Mouse (Mus musculus): ENCODE data around the gene Fyn. TPM values are rescaled to one million over a fixed set of nuclear protein-coding genes. Genes with fewer than 3 reads are reported as not detected.

The Fyn gene
- polyA plus RNA-seq, 1 experiment from 2014 or later, result 44.3 TPM

DNA sequence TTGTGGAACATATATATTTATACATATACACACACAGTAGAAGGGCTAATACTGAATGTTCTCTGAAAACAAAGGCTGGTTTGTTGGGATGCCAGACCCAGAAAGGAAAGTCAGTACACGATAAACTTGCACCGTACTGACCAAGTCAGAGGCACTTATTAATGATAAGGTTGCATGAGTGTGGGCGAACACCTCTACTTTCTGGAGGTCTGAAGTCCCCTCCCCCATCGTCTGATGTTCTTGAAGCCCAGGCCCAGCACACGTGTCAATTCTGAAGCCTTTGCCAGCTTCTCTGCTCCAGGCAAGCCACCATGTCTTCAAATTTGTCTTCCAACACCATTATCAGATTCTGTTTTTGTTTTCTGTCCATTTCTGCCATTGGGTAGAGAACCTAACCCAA is 3.3 kb downstream of the Fyn start:
- Histone ChIP-seq H3K9ac (ENCODE audit: low read length) (no peak overlapping the region), H3K9me3 (ENCODE audit: control insufficient read depth, low read length) (no peaks in the 10 kb centered on the region), H3K27me3 (ENCODE audit: control insufficient read depth, insufficient read depth, low read length) (no peaks in the 10 kb centered on the region), H3K36me3 (ENCODE audit: control insufficient read depth, insufficient read depth, low read length) (no peaks in the 10 kb centered on the region), H3K4me1 (ENCODE audit: control insufficient read depth, insufficient read depth, low read length) (peaks cover 19% of the 10 kb centered on the region), H3K4me3 (ENCODE audit: low read depth, low read length) (no peak overlapping the region), H3K4me2 (peak overlapping the region; percentile 70), H3K27ac (ENCODE audit: low read depth, low read length) (no peak overlapping the region)
- DNase-seq (ENCODE audit: low spot score, missing footprints) (no peak), ATAC-seq (ENCODE audit: low FRiP score) (no peak)
- 91% methylated on average over 5 of the region's 5 CpGs for WGBS

DNA sequence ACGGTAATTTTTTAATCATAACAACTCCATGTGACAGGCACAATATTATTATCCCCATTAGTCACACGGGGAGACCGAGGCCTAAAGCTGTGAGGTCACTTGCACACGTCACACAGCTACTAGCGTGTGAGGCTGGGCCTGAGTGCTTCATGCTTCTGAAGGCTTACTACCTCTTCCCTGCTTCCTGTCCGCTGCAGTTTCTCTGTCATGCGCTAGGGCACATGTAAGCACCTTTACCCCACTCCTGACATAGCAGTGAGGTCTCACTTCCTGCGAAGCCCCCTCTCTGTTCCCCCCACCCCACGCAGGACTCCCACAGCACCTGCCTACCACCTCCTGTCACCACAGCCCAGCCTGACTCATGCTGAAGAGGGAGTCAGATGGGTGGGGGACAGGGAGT is 8.0 kb downstream of the Fyn start:
- no peak for DNase-seq (ENCODE audit: low spot score, missing footprints)
- Histone ChIP-seq H3K4me1 (ENCODE audit: control insufficient read depth, insufficient read depth, low read length) (peaks cover 18% of the 10 kb centered on the region), H3K27ac (ENCODE audit: low read depth, low read length) (no peak overlapping the region), H3K27me3 (ENCODE audit: control insufficient read depth, insufficient read depth, low read length) (no peaks in the 10 kb centered on the region), H3K36me3 (ENCODE audit: control insufficient read depth, insufficient read depth, low read length) (no peaks in the 10 kb centered on the region), H3K4me2 (no peak overlapping the region), H3K4me3 (ENCODE audit: low read depth, low read length) (no peak overlapping the region), H3K9me3 (ENCODE audit: control insufficient read depth, low read length) (no peaks in the 10 kb centered on the region), H3K9ac (ENCODE audit: low read length) (no peak overlapping the region)
- no peak for ATAC-seq (ENCODE audit: low FRiP score)
- WGBS, result 87% methylated on average over 9 of the region's 9 CpGs

DNA sequence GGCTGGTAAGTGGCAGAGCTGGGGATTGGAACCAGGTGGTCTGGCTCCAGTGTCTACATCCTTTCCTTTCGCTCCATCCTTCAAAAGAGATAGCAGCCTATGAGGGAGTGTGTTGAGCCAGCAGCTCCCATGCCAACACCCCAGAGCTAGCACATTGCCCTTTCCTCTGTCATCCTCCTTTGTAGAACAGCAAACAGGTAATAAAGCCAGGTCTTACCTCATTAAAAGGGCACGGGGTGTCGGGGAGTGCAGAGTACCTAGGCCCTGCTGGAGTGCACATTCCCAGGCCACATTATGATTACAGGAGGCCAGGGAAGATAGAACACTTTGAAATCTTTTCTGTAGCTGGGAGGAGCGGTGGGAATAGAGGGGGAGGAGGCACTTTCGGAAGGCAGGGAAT is 8.6 kb downstream of the Fyn start:
- H3K4me3 ChIP-seq (ENCODE audit: low read depth, low read length), result no peak overlapping the region
- H3K4me2 ChIP-seq, result no peak overlapping the region
- H3K36me3 ChIP-seq (ENCODE audit: control insufficient read depth, insufficient read depth, low read length), result no peaks in the 10 kb centered on the region
- no peak for DNase-seq (ENCODE audit: low spot score, missing footprints)
- 86% methylated on average over 5 of the region's 5 CpGs for WGBS
- no peaks in the 10 kb centered on the region for H3K27me3 ChIP-seq (ENCODE audit: control insufficient read depth, insufficient read depth, low read length)
- no peak overlapping the region for H3K27ac ChIP-seq (ENCODE audit: low read depth, low read length)
- no peak overlapping the region for H3K9ac ChIP-seq (ENCODE audit: low read length)
- peaks cover 14% of the 10 kb centered on the region for H3K4me1 ChIP-seq (ENCODE audit: control insufficient read depth, insufficient read depth, low read length)
- no peaks in the 10 kb centered on the region for H3K9me3 ChIP-seq (ENCODE audit: control insufficient read depth, low read length)
- ATAC-seq (ENCODE audit: low FRiP score), result no peak

DNA sequence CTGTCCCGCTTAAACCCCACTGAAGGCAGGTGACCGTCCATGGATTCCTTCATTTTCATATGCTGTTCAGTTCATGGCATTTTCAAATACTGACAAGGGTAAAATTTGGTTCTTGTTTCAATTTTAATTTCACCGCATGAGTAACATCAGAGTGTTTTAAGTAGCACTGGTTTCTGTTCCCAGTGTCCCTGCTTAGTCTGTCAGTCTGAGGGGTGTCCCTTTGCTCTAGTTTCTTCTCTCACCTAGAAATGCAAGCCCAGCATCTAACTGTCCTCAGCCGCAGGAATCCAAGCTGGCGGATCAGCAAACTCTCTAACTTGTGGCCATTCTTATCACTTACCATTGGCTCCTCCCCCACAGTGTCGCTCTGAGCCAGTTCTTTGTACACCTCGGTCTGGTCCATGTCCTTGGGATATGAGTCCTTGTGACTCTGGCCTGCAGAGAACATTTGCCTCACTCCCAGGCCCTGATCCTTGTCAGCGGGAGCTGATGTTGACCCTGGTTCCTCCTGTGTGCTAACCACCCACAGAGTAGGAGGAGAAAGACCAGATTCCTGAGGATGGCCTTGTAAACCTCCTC is 9.5 kb downstream of the Fyn start:
- Histone ChIP-seq H3K4me2 (no peak overlapping the region), H3K9ac (ENCODE audit: low read length) (no peak overlapping the region), H3K36me3 (ENCODE audit: control insufficient read depth, insufficient read depth, low read length) (no peaks in the 10 kb centered on the region), H3K27me3 (ENCODE audit: control insufficient read depth, insufficient read depth, low read length) (no peaks in the 10 kb centered on the region), H3K27ac (ENCODE audit: low read depth, low read length) (no peak overlapping the region), H3K4me3 (ENCODE audit: low read depth, low read length) (no peak overlapping the region), H3K9me3 (ENCODE audit: control insufficient read depth, low read length) (no peaks in the 10 kb centered on the region), H3K4me1 (ENCODE audit: control insufficient read depth, insufficient read depth, low read length) (peaks cover 14% of the 10 kb centered on the region)
- DNase-seq (ENCODE audit: low spot score, missing footprints), result no peak
- WGBS, result 87% methylated on average over 8 of the region's 8 CpGs
- ATAC-seq (ENCODE audit: low FRiP score), result no peak

DNA sequence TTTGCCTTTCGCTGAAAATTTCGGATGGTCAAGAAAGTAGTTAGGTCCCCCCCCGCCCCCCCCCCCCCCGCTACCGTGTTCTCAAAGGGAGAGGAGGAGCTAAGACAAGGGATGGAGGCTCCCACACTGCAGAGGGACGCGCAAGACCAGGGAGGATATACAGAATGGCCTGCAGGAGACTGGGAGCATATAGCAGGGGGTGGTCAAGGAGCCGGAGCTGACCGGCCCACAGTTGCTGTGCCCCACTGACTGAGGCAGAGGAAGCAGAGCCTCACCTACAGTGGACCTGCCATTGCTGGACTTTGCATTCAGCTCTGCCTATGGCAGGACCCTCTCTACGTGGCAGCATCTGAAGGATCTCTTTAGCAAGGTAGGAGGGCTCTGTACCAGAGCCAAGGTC is 10.6 kb downstream of the Fyn start:
- Histone ChIP-seq H3K4me3 (ENCODE audit: low read depth, low read length) (no peak overlapping the region), H3K9ac (ENCODE audit: low read length) (no peak overlapping the region; the same call in 1 of the 2 replicates), H3K27ac (ENCODE audit: low read depth, low read length) (no peak overlapping the region), H3K4me2 (no peak overlapping the region), H3K9me3 (ENCODE audit: control insufficient read depth, low read length) (no peaks in the 10 kb centered on the region), H3K36me3 (ENCODE audit: control insufficient read depth, insufficient read depth, low read length) (no peaks in the 10 kb centered on the region), H3K27me3 (ENCODE audit: control insufficient read depth, insufficient read depth, low read length) (no peaks in the 10 kb centered on the region), H3K4me1 (ENCODE audit: control insufficient read depth, insufficient read depth, low read length) (peaks cover 10% of the 10 kb centered on the region)
- ATAC-seq (ENCODE audit: low FRiP score) (peak; percentile 50), DNase-seq (ENCODE audit: low spot score, missing footprints) (no peak)
- WGBS, result 65% methylated on average over 10 of the region's 10 CpGs

DNA sequence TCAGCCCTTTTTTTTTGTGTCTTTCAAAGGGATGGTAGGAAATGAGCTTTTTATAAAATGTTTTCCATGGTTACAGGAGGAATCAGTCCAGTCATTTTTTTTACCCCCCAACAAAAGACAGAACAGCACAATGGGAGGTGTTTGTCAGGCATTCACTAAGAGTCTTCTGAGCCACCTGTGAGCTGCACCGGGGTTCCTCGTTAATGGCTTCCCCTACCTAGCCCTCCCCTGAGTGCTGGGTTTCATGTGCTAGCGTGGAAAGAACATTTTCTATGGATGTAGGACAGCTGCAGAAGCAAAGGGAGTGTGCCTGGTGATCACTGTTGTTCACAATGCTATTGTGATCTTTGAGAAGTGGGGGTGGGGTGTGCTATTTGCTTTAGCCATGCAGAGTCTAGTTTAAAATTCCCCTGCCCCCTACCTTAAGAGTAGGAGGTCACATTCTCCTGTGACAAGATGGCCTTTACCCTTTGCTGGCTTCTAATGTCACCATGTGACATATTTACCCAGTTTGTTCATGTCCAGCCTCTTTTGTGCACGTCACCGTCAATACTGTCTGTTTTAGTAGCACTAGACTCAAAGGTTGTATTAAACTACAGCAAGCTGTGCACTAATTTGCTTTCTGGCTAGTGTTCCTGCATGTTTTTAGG is 11.2 kb downstream of the Fyn start:
- Histone ChIP-seq H3K9me3 (ENCODE audit: control insufficient read depth, low read length) (no peaks in the 10 kb centered on the region), H3K27me3 (ENCODE audit: control insufficient read depth, insufficient read depth, low read length) (no peaks in the 10 kb centered on the region), H3K4me3 (ENCODE audit: low read depth, low read length) (no peak overlapping the region), H3K36me3 (ENCODE audit: control insufficient read depth, insufficient read depth, low read length) (no peaks in the 10 kb centered on the region), H3K9ac (ENCODE audit: low read length) (peak overlapping the region; percentile 5; the same call in 1 of the 2 replicates), H3K27ac (ENCODE audit: low read depth, low read length) (no peak overlapping the region), H3K4me1 (ENCODE audit: control insufficient read depth, insufficient read depth, low read length) (peaks cover 10% of the 10 kb centered on the region), H3K4me2 (no peak overlapping the region)
- no peak for DNase-seq (ENCODE audit: low spot score, missing footprints)
- 50% methylated on average over 5 of the region's 5 CpGs for WGBS
- ATAC-seq (ENCODE audit: low FRiP score), result no peak

DNA sequence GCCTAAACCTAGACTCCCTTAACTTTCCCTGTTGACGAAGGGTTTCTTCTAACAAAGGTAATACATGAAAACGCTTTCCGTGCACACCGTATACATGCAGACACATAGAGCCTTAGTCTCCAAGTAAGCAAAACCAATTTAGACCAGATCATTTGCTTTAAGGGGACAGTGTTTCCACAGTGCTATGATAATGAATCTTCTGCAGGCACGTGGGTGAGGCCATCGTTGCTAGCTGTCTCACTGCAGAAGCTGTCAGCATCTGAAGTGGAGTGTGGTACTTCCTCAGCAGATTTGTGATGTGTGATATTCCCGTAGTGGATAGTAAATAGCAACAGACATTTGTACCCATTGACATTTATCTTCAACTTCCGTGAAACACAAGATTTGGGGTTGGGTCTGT is 16.6 kb downstream of the Fyn start:
- no peaks in the 10 kb centered on the region for H3K27me3 ChIP-seq (ENCODE audit: control insufficient read depth, insufficient read depth, low read length)
- H3K4me1 ChIP-seq (ENCODE audit: control insufficient read depth, insufficient read depth, low read length), result peaks cover 6% of the 10 kb centered on the region; the same call in 1 of the 2 replicates
- no peak overlapping the region for H3K27ac ChIP-seq (ENCODE audit: low read depth, low read length)
- no peaks in the 10 kb centered on the region for H3K9me3 ChIP-seq (ENCODE audit: control insufficient read depth, low read length)
- no peak overlapping the region for H3K4me3 ChIP-seq (ENCODE audit: low read depth, low read length)
- 88% methylated on average over 8 of the region's 8 CpGs for WGBS
- DNase-seq (ENCODE audit: low spot score, missing footprints), result no peak
- no peak overlapping the region for H3K4me2 ChIP-seq
- no peak overlapping the region for H3K9ac ChIP-seq (ENCODE audit: low read length)
- ATAC-seq (ENCODE audit: low FRiP score), result no peak
- H3K36me3 ChIP-seq (ENCODE audit: control insufficient read depth, insufficient read depth, low read length), result no peaks in the 10 kb centered on the region

DNA sequence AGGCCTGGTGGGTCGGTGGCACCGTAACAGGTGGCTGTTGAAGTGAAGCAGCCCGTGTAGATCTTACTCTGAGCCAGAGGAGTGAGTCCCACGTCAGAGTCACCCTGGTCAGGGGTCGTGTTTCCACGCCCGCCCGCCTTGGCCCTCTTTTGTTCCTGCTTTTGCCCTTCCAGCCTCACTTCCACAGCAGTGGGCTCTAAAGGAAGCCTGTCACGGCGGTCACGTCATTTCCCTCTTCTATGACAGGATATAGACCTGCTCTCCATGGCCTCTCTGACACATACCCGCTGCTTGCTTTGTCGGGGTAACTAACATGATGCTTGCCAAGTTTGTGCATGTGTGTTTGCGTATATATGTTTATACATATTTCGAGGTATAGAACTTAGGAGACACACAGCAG is 17.5 kb downstream of the Fyn start:
- WGBS, result 60% methylated on average over 15 of the region's 15 CpGs
- Histone ChIP-seq H3K36me3 (ENCODE audit: control insufficient read depth, insufficient read depth, low read length) (no peaks in the 10 kb centered on the region), H3K9ac (ENCODE audit: low read length) (no peak overlapping the region), H3K27me3 (ENCODE audit: control insufficient read depth, insufficient read depth, low read length) (no peaks in the 10 kb centered on the region), H3K4me2 (no peak overlapping the region), H3K9me3 (ENCODE audit: control insufficient read depth, low read length) (no peaks in the 10 kb centered on the region), H3K27ac (ENCODE audit: low read depth, low read length) (no peak overlapping the region), H3K4me3 (ENCODE audit: low read depth, low read length) (no peak overlapping the region), H3K4me1 (ENCODE audit: control insufficient read depth, insufficient read depth, low read length) (peaks cover 6% of the 10 kb centered on the region; the same call in 1 of the 2 replicates)
- no peak for ATAC-seq (ENCODE audit: low FRiP score)
- no peak for DNase-seq (ENCODE audit: low spot score, missing footprints)

DNA sequence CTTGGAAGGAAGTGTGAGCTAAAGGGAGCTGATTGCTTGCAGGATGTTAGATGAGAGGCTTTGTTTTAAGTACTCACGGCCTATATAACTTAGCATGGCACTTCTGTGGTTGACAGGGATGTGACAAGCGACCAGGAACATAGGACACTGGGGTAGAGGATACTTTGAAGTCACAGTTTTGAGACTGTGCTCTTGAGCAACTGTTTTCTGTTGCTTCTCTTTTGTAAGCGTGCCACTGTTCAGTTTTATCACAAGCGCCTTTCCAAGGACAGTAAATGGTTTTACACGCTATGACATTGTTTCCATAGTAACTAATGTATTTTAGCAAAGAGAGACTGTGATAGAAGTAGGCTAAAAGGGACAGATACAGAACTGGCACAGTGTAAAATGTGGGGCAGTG is 18.4 kb downstream of the Fyn start:
- WGBS, result 86% methylated on average over 5 of the region's 5 CpGs
- H3K9ac ChIP-seq (ENCODE audit: low read length), result no peak overlapping the region; the same call in 1 of the 2 replicates
- H3K9me3 ChIP-seq (ENCODE audit: control insufficient read depth, low read length), result no peaks in the 10 kb centered on the region
- H3K27ac ChIP-seq (ENCODE audit: low read depth, low read length), result no peak overlapping the region
- DNase-seq (ENCODE audit: low spot score, missing footprints), result no peak
- peaks cover 6% of the 10 kb centered on the region; the same call in 1 of the 2 replicates for H3K4me1 ChIP-seq (ENCODE audit: control insufficient read depth, insufficient read depth, low read length)
- ATAC-seq (ENCODE audit: low FRiP score), result no peak
- no peak overlapping the region for H3K4me3 ChIP-seq (ENCODE audit: low read depth, low read length)
- H3K36me3 ChIP-seq (ENCODE audit: control insufficient read depth, insufficient read depth, low read length), result no peaks in the 10 kb centered on the region
- no peaks in the 10 kb centered on the region for H3K27me3 ChIP-seq (ENCODE audit: control insufficient read depth, insufficient read depth, low read length)
- no peak overlapping the region for H3K4me2 ChIP-seq

Measured in midbrain, embryonic 11.5 days (tissue).